Mouse (Mus musculus) forebrain, postnatal 0 days (tissue): ENCODE results near the gene Alyref. TPM values are rescaled to one million over a fixed set of nuclear protein-coding genes. Genes with fewer than 3 reads are reported as not detected.

Experiments used
- ATAC-seq: fragments of 200-750 bp; cut with Nextera tagmentation; 2 replicates; pipeline ENCODE4 v1.8.0; 2017; ENCODE audit warnings: mild to moderate bottlenecking, moderate library complexity
- DNase-seq: peaks from one replicate; pipeline ENCODE4 v3.0.0-alpha.2; 2015
- H3K27ac ChIP-seq: fragments of 300-500 bp; sonication (generic); 2 replicates; pipeline ENCODE4 v1.5.1; 2014; ENCODE audit warnings: low read depth, mild to moderate bottlenecking, antibody characterized with exemption, low read length, moderate library complexity, mixed read lengths
- H3K27me3 ChIP-seq: fragments of 300-500 bp; sonication (generic); 2 replicates; pipeline ENCODE4 v1.6.1; 2014; ENCODE audit warnings: mild to moderate bottlenecking, low read length, mixed read lengths; ENCODE audit not compliant: insufficient read depth
- H3K36me3 ChIP-seq: fragments of 300-500 bp; sonication (generic); 2 replicates; pipeline ENCODE4 v1.6.1; 2014; ENCODE audit warnings: mild to moderate bottlenecking, moderate library complexity; ENCODE audit not compliant: insufficient read depth
- H3K4me1 ChIP-seq: fragments of 300-500 bp; sonication (generic); 2 replicates; pipeline ENCODE4 v1.6.1; 2014; ENCODE audit warnings: antibody characterized with exemption; ENCODE audit not compliant: insufficient read depth
- H3K4me2 ChIP-seq: fragments of 300-500 bp; sonication (generic); 2 replicates; pipeline ENCODE4 v1.6.1; 2014; ENCODE audit warnings: low read depth, mild to moderate bottlenecking, moderate library complexity
- H3K4me3 ChIP-seq: fragments of 300-500 bp; sonication (generic); 2 replicates; pipeline ENCODE4 v1.5.1; 2014; ENCODE audit warnings: low read depth, low read length, mixed read lengths
- H3K9ac ChIP-seq: fragments of 300-500 bp; sonication (generic); 2 replicates; pipeline ENCODE4 v1.6.1; 2014; ENCODE audit warnings: mild to moderate bottlenecking
- H3K9me3 ChIP-seq: fragments of 300-500 bp; sonication (generic); 2 replicates; pipeline ENCODE4 v1.6.1; 2016; ENCODE audit warnings: low read length
- CTCF ChIP-seq: sonication (generic); IDR thresholded peaks from 2 replicates; pipeline ENCODE4 v1.5.1; 2016; ENCODE audit warnings: antibody characterized with exemption, control low read depth, low read depth
- WGBS: fragments of 180-500 bp; shearing (Covaris S2); extraction: QIAGEN DNeasy Blood & Tissue Kit; methylation state at CpG from one replicate; pipeline ENCODE4 v1.1.7; 2014; 5-methylcytosine and 5-hydroxymethylcytosine counted together
- polyA plus RNA-seq: library from polyadenylated mRNA; unstranded; fragments of >200 nt; fragmentation: Nextera tagmentation; extraction: Ambion mirVana; gene quantifications from 2 replicates; pipeline ENCODE4 v1.2.1, GENCODE M21; 2015
- total RNA-seq: library from RNA; depleted of rRNA; stranded (reverse); fragments of >200 nt; gene quantifications from 2 replicates; pipeline ENCODE4 v1.2.3, GENCODE M21; 2014; rRNA removed

The Alyref gene
- total RNA-seq: 99.8 and 111 TPM in 2 replicates
- 207 and 238 TPM in 2 replicates for polyA plus RNA-seq

GRCm38 (mm10) chr11:120598283-120598989, at the start of gene Alyref, which contains the start of gene Anapc11:
Gene Alyref (minus strand): TSS chr11:120598365.
Gene Anapc11 (plus strand): TSS chr11:120598421.
- Histone ChIP-seq H3K27ac (peak within 1 kb of the TSS; percentile 85), H3K4me2 (peak within 1 kb of the TSS; percentile 93), H3K4me1 (peaks cover 13% of the 10 kb centered on the region), H3K9me3 (no peaks in the 10 kb centered on the region), H3K9ac (peak within 1 kb of the TSS; percentile 91), H3K27me3 (no peaks in the 10 kb centered on the region), H3K4me3 (peak within 1 kb of the TSS; percentile 80), H3K36me3 (peaks cover 55% of the 10 kb centered on the region)
- no peak for TF ChIP-seq CTCF
- peak; percentile 98 for DNase-seq
- peak; percentile 99 for ATAC-seq
- WGBS: 3% methylated on average over 88 of the region's 88 CpGs

GRCm38 (mm10) chr11:120647047-120647830, 49.1 kb upstream of the Alyref start:
- ATAC-seq: no peak
- Histone ChIP-seq H3K27me3 (no peaks in the 10 kb centered on the region), H3K4me1 (peaks cover 12% of the 10 kb centered on the region; the same call in 1 of the 2 replicates), H3K36me3 (no peaks in the 10 kb centered on the region), H3K9me3 (no peaks in the 10 kb centered on the region), H3K27ac (no peak overlapping the region), H3K4me2 (peak overlapping the region; percentile 42), H3K4me3 (no peak overlapping the region), H3K9ac (peak overlapping the region; percentile 44; the same call in 1 of the 2 replicates)
- no peak for DNase-seq
- WGBS: 87% methylated on average over 35 of the region's 35 CpGs
- no peak for TF ChIP-seq CTCF

- DNase-seq: peak; percentile 95
- TF ChIP-seq CTCF: no peak
- Histone ChIP-seq H3K36me3 (no peaks in the 10 kb centered on the region), H3K4me1 (peaks cover 12% of the 10 kb centered on the region; the same call in 1 of the 2 replicates), H3K27me3 (no peaks in the 10 kb centered on the region), H3K4me2 (peak within 1 kb of the TSS; percentile 68), H3K27ac (no peak within 1 kb of the TSS; the same call in 1 of the 2 replicates), H3K9ac (peak within 1 kb of the TSS; percentile 60), H3K4me3 (peak within 1 kb of the TSS; percentile 43), H3K9me3 (no peaks in the 10 kb centered on the region)
- under 1% methylated on average over 15 of the region's 15 CpGs for WGBS
- ATAC-seq: peak; percentile 100
Measured at GRCm38 (mm10) chr11:120643601-120643987, 45.4 kb upstream of the Alyref start, which contains the start of gene Pycr1. Gene Pycr1 (minus strand): TSS chr11:120643769.

DNA sequence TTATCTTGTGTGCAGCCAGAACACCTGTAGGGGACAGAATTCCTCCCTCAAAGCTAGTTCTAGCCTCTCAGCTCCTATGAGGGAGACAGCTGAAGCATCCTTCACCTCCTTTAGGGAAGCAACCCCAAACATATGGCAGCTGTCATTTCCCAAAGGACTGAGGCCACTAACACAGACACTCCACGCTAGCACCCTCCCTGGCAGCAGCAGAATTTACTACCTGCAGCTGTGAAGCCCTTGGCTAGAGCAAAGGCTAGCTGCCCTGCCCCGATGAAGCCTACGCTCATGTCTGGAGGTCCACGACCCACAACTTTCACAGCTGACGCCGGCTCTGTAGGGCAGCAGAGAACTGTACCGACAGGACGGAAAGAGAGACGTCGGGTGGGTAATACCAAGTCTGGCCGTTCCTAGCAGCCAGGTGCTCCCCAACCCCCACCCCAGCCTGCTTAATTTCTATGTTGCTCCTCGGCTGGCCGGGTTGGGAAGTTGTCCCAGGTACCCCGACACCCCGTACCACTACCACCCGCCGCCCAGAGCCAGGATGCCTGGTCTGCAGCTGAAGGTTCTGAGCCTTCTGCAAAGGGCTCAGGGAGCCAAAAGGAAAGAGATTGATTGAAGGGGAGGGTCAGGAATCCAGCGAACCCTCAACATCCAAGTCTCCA, 44.9 kb upstream of the Alyref start:
- WGBS: 4% methylated on average over 18 of the region's 18 CpGs
- Histone ChIP-seq H3K27ac (no peak overlapping the region; the same call in 1 of the 2 replicates), H3K9me3 (no peaks in the 10 kb centered on the region), H3K9ac (peak overlapping the region; percentile 60), H3K4me2 (peak overlapping the region; percentile 68), H3K4me3 (peak overlapping the region; percentile 43), H3K4me1 (peaks cover 12% of the 10 kb centered on the region; the same call in 1 of the 2 replicates), H3K27me3 (no peaks in the 10 kb centered on the region), H3K36me3 (no peaks in the 10 kb centered on the region)
- no peak for TF ChIP-seq CTCF
- no peak for DNase-seq
- peak; percentile 48 for ATAC-seq

- no peak overlapping the region for H3K4me2 ChIP-seq
- H3K27ac ChIP-seq: no peak overlapping the region
- no peak overlapping the region for H3K9ac ChIP-seq
- ATAC-seq: no peak
- no peak for TF ChIP-seq CTCF
- H3K27me3 ChIP-seq: no peaks in the 10 kb centered on the region
- H3K36me3 ChIP-seq: no peaks in the 10 kb centered on the region
- no peaks in the 10 kb centered on the region for H3K9me3 ChIP-seq
- H3K4me3 ChIP-seq: no peak overlapping the region
- 91% methylated on average over 8 of the region's 8 CpGs for WGBS
- H3K4me1 ChIP-seq: peaks cover 12% of the 10 kb centered on the region; the same call in 1 of the 2 replicates
- DNase-seq: no peak
Measured at GRCm38 (mm10) chr11:120641869-120642268, 43.7 kb upstream of the Alyref start.

GRCm38 (mm10) chr11:120641255-120641654, 43.1 kb upstream of the Alyref start:
- H3K9me3 ChIP-seq: no peaks in the 10 kb centered on the region
- peaks cover 12% of the 10 kb centered on the region; the same call in 1 of the 2 replicates for H3K4me1 ChIP-seq
- TF ChIP-seq CTCF: no peak
- no peak overlapping the region for H3K4me3 ChIP-seq
- H3K36me3 ChIP-seq: no peaks in the 10 kb centered on the region
- ATAC-seq (no peak), DNase-seq (no peak)
- H3K4me2 ChIP-seq: no peak overlapping the region
- H3K27me3 ChIP-seq: no peaks in the 10 kb centered on the region
- WGBS: 66% methylated on average over 9 of the region's 9 CpGs
- H3K9ac ChIP-seq: no peak overlapping the region
- no peak overlapping the region for H3K27ac ChIP-seq
